Mouse (Mus musculus): ENCODE data around the gene Ankrd9.
A peak's percentile ranks its signal among the peaks of the same experiment; 100 is the strongest.

The Ankrd9 gene

GRCm38 (mm10) chr12:110953900-110954299 lies 24.9 kb downstream of the Ankrd9 start:
- no peak for DNase-seq

DNA sequence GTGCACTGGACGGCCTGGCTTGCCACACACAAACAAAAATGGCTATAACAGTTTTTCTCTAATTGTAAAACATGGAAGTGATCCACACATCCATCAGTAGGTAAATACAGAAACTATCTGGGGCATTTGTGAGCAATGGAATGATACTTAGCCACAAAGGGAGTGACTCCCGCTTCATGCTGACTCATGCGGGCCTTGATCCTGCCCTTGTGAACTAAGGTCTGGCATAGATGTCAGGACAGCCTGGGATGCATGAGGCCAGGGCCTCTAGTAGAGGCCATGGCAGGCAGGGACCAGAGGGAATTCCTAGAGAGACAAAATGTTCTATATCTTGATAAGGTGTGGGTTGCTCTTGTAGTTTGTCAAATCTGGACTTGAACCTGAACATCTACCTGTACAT lies 25.4 kb downstream of the Ankrd9 start:
- DNase-seq, result no peak

DNA sequence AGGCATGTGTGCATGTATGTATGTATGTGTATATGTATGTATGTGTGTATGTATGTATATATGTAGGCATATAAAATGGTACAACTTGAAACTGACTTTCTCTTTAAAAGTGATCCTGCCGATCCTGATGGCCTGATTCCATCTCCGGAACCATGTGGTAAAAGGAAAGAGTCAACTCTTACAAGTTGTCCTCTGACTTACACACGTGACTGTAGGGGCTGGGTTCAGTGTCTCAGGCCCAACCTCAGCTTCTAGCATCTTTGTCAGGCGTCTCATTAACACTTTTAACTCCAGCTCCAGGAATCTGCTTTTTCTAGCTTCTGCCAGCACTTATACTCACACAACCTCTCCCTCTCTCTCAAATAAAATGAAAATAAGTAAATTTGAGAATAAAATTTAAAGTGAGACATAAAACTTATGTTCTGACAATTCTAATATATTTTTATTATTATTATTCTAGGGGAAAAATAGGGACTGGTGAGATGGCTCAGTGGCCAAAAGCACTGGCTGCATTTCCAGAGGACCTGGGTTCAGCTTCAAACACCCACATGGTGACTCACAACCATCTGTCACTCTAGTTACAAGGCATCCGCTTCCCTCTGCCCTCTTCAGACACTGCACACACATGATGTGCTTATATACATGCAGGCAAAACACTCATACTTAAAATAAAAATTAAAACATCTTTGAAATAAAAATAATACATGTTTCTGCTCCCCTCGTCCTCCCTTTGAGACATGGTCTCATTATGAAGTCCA lies 26.0 kb downstream of the Ankrd9 start:
- no peak for DNase-seq

DNA sequence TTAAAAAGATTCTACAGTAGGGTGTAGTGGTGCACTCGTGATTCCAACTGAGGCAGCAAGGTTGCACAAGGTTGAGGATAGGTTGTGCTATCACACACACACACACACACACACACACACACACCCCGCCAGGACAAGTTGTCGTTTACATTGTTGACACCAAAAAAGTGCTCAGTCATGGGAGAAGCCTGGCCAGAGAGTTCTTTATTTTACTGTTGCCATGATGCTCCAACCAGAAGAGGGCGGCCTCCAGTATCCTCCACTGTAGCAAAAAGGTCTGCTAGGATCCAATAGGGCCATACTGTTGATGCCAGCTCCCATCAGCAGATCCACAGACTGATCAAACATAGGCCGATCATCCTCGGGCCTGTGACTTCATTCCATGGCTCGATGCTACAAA lies 27.6 kb downstream of the Ankrd9 start:
- DNase-seq, result no peak

DNA sequence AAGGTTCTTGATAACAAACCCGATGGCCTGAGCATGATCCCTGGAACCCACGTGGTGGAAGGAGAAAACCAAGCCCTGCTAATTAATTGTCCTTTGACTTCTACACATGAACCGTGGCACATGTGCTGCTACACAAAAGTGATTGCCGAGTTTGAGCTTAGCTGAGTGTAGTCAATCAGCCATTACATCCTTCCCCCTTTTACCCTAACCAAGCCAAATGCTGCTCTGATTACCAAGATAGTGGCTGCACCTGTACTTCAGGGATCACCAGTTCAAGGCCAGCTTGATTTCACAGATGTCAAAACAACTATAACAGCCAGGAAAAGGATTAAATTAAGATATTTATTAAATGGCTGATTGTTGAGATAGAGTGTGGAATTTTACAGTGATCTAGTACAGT lies 28.7 kb downstream of the Ankrd9 start:
- DNase-seq, result no peak

DNA sequence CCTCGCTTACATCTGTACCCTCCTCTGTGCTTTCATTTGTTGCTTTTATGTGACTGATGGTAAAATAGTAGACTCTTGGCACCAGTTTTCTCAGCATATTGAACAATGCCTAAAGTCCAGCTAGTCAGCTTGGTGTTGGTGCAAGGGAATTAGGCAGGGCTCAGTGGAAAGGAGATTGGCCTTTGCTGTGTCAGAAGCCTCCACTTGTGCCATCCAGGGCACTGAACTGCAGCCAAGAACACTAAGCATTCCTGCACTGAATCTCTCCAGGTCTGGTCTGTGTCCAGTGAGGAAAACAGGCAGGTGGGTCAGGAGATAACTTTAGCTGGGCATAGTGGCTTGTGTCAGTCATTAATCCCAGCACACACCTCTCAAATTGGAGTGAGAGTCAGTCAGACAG lies 29.4 kb downstream of the Ankrd9 start:
- no peak for DNase-seq

DNA sequence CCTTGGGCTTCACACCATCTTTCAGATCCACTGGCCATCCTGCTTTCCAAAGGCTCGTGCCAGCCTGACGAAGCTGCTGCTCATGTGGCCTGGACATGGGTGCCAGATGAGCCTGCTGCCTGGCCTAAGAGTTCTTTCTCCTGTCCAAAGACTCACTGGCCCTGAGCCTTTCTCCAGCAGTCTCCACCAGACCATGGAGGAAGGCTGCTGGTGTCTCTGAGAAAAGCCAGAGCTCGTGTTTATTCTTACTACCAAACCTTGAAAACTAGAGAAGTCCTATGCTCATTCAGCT lies 30.0 kb downstream of the Ankrd9 start:
- no peak for DNase-seq

DNA sequence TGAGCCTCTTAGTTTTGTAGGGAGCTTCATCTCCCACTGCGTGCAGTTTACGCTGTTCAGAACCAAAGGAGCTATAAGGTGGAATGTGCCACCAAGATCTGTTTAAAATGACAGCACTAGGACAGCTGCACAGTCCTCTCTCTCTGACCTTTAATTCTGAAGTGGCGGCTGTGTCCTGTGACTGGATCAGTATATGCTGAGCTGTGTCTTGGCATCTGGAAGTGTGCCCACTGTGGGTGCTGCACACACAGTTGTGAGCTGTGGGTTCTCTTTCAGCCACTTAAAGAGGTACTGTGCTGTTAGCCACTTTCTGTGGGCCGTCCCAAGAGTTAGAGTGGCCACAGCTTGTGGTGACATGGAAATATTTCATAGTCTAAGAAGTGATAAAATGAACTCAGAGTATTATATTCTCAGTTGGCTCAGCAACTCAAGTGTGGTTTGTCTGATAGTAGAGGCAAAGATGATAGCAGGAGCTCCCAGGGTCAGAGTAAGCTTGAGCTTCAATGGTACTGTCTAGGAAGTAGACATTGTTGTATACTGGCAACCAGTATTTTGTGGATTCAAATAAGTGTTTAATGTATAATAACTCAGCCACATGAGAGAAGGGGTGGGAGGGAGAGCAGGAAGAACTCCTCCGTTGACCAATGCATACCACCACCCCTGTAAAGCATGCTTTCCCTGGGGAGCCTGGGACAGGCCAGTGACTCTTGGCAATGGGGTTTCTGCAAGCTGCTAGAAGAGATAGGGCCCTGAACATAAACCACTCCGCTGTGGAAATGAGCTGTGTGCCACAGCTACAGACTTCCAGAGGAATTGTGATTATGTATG lies 30.5 kb downstream of the Ankrd9 start:
- no peak for DNase-seq

DNA sequence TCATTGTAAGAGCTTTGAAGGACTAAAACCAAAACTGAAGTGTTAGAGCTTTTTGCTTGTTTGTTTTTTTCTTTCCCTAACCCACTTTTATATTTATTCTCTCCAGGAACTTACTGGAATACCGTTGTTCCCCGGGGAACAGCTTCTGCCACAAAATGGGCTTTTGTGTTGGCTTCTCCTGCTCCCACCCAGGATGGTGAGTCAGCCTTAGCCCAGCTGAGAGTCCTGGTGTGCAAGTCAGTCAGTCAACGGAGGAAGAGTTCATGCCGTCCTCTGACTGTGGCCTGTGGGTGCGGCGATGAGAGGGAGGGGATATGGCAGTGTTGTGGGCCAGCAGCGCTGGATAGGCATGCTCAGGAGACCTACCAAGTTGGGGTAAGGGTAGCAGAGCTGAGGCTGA lies 32.6 kb downstream of the Ankrd9 start:
- DNase-seq, result no peak

GRCm38 (mm10) chr12:110940869-110941268 lies 38.0 kb downstream of the Ankrd9 start:
- no peak for DNase-seq

DNA sequence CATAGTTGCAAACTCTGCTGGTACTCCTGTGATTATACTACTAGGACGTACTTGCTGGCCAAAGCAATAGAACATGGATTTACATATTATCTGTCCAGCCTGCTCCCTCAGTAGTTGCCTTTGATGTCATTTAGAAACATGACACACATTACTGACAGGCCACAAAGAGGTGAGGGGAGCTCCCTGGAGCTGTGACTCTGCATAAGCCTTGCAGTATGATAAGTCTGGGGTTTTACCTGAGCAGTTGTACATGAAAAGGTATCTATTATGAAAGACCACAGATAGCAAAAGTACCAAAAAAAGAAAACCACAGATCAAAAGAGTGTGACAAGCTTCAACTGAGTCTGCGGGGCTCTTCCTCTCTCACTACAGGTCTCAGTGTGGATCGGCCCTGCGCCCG lies 39.5 kb downstream of the Ankrd9 start:
- DNase-seq, result no peak

DNA sequence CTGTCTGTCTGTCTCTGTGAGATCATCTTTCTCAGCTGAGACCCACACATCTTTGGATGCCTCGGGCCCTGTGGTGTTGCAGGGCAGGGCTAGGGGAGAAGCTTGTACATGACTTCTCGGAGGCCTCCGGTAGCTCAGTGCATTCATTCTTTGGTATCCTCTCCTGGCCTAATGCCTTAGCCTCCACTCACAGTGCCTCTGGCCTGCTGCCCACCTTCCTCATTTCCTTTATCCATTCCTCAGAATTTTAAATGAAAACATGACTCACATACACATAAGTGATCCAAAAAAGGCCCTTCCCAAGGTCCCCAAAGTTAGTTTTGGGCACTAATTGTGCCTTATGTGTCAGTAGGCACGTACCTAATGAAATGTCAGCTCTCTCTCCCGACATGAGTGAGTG lies 41.3 kb downstream of the Ankrd9 start:
- DNase-seq, result no peak

- DNase-seq, result peak; percentile 79 to 86
These were observed 42.7 kb downstream of the Ankrd9 start for GRCm38 (mm10) chr12:110935983-110936620.

- DNase-seq, result no peak
These were observed 46.0 kb downstream of the Ankrd9 start for GRCm38 (mm10) chr12:110932820-110933219.
